Mouse (Mus musculus) liver, postnatal 0 days (tissue): ENCODE data around the gene Dclk1. TPM values are rescaled to one million over a fixed set of nuclear protein-coding genes. Genes with fewer than 3 reads are reported as not detected.

Source experiments
- ATAC-seq: fragments of 200-750 bp; cut with Nextera tagmentation; 2 replicates; pipeline ENCODE4 v1.8.0; 2017; ENCODE audit warnings: mild to moderate bottlenecking, moderate library complexity
- DNase-seq: peaks from one replicate; pipeline ENCODE4 v3.0.0-alpha.2; 2016
- H3K27ac ChIP-seq: fragments of 300-500 bp; sonication (generic); 2 replicates; pipeline ENCODE4 v1.5.1; 2014; ENCODE audit warnings: antibody characterized with exemption, moderate library complexity, mild to moderate bottlenecking, low read depth
- H3K27me3 ChIP-seq: fragments of 300-500 bp; sonication (generic); 2 replicates; pipeline ENCODE4 v1.6.1; 2014; ENCODE audit warnings: low read length, control low read depth, mixed read lengths; ENCODE audit not compliant: insufficient read depth
- H3K36me3 ChIP-seq: fragments of 300-500 bp; sonication (generic); replicated peaks from 2 replicates; pipeline ENCODE4 v1.6.1; 2014; ENCODE audit warnings: mild to moderate bottlenecking, control low read depth, low read length, moderate library complexity, mixed read lengths; ENCODE audit not compliant: insufficient read depth
- H3K4me1 ChIP-seq: fragments of 300-500 bp; sonication (generic); 2 replicates; pipeline ENCODE4 v1.6.1; 2014; ENCODE audit warnings: antibody characterized with exemption, mild to moderate bottlenecking, control low read depth; ENCODE audit not compliant: insufficient read depth
- H3K4me2 ChIP-seq: fragments of 300-500 bp; sonication (generic); 2 replicates; pipeline ENCODE4 v1.6.1; 2014; ENCODE audit warnings: low read depth, mild to moderate bottlenecking, low read length, moderate library complexity, mixed read lengths
- H3K4me3 ChIP-seq: fragments of 300-500 bp; sonication (generic); 2 replicates; pipeline ENCODE4 v1.5.1; 2014; ENCODE audit warnings: low read depth, low read length
- H3K9ac ChIP-seq: fragments of 300-500 bp; sonication (generic); replicated peaks from 2 replicates; pipeline ENCODE4 v1.6.1; 2014; ENCODE audit warnings: mild to moderate bottlenecking, moderate library complexity
- H3K9me3 ChIP-seq: fragments of 300-500 bp; sonication (generic); 2 replicates; pipeline ENCODE4 v1.6.1; 2016; ENCODE audit warnings: mild to moderate bottlenecking, control low read depth, low read length, mixed read lengths
- CTCF ChIP-seq: sonication (generic); IDR thresholded peaks from 2 replicates; pipeline ENCODE4 v1.5.1; 2016; ENCODE audit warnings: antibody characterized with exemption, low read depth
- EP300 ChIP-seq: IDR thresholded peaks from 2 replicates; pipeline ENCODE4 v1.6.1; 2016; ENCODE audit warnings: antibody characterized with exemption, low read depth, mild to moderate bottlenecking
- WGBS: fragments of 180-500 bp; shearing (Covaris S2); extraction: QIAGEN DNeasy Blood & Tissue Kit; methylation state at CpG from one replicate; pipeline ENCODE4 v1.1.7; 2014; ENCODE audit not compliant: insufficient replicate concordance; 5-methylcytosine and 5-hydroxymethylcytosine counted together
- polyA plus RNA-seq: library from polyadenylated mRNA; unstranded; fragments of >200 nt; fragmentation: Nextera tagmentation; extraction: Ambion mirVana; gene quantifications from 2 replicates; pipeline ENCODE4 v1.2.1, GENCODE M21; 2015

The Dclk1 gene
- polyA plus RNA-seq, 1 experiment from 2014 or later: 0.11 TPM

DNA sequence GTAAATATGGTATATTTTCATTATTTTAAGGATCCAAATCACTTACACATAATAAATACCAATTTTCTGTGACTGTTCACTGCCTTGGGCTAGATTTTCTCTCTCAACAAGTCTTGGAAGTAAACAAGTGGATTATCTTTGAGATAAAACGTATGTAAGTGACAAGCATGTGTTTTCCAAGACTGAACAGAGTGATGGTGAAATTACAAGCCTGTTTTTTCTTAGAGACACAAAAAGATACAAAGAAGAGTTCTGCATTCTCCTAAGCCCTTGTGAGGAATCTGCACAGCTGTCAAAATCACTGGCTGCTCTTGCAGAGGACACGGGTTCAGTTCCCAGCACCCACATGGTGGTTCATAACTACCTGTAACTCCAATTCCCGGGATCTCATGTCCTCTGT lies 151.4 kb downstream of the Dclk1 start:
- no peaks in the 10 kb centered on the region for H3K36me3 ChIP-seq
- DNase-seq (no peak), ATAC-seq (no peak)
- no peak overlapping the region for H3K27ac ChIP-seq
- no peak overlapping the region for H3K4me3 ChIP-seq
- H3K9me3 ChIP-seq: no peaks in the 10 kb centered on the region
- no peak overlapping the region for H3K9ac ChIP-seq
- no peak overlapping the region for H3K4me2 ChIP-seq
- TF ChIP-seq CTCF (no peak), EP300 (no peak)
- H3K4me1 ChIP-seq: no peaks in the 10 kb centered on the region
- 75% methylated on average over 3 of the region's 3 CpGs for WGBS
- no peaks in the 10 kb centered on the region for H3K27me3 ChIP-seq

DNA sequence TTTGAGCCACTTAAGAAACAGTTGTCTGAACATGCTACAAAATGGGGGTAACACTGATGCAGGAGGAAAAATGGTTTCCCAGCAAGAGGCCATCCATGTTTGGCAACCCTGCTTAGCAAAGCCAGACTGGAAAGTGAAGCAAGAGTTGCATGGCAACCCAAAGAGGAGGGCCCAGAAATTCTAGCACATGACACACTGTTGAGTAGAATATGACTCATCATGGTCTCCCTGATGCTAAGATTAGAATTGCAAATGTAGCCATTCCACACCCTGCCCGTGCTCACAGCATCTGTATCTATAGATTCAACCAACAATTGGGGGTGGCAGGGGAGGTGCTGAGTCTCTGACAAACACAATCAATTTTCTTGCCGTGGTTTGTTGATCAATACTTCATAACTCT lies 154.6 kb downstream of the Dclk1 start:
- H3K4me1 ChIP-seq: no peaks in the 10 kb centered on the region
- H3K36me3 ChIP-seq: no peaks in the 10 kb centered on the region
- no peak overlapping the region for H3K4me3 ChIP-seq
- no peak for TF ChIP-seq CTCF
- no peak for TF ChIP-seq EP300
- no peak overlapping the region for H3K27ac ChIP-seq
- no peak overlapping the region for H3K9ac ChIP-seq
- WGBS: 80% methylated on average over 2 of the region's 2 CpGs
- no peaks in the 10 kb centered on the region for H3K9me3 ChIP-seq
- no peaks in the 10 kb centered on the region for H3K27me3 ChIP-seq
- H3K4me2 ChIP-seq: no peak overlapping the region
- no peak for DNase-seq
- ATAC-seq: no peak

DNA sequence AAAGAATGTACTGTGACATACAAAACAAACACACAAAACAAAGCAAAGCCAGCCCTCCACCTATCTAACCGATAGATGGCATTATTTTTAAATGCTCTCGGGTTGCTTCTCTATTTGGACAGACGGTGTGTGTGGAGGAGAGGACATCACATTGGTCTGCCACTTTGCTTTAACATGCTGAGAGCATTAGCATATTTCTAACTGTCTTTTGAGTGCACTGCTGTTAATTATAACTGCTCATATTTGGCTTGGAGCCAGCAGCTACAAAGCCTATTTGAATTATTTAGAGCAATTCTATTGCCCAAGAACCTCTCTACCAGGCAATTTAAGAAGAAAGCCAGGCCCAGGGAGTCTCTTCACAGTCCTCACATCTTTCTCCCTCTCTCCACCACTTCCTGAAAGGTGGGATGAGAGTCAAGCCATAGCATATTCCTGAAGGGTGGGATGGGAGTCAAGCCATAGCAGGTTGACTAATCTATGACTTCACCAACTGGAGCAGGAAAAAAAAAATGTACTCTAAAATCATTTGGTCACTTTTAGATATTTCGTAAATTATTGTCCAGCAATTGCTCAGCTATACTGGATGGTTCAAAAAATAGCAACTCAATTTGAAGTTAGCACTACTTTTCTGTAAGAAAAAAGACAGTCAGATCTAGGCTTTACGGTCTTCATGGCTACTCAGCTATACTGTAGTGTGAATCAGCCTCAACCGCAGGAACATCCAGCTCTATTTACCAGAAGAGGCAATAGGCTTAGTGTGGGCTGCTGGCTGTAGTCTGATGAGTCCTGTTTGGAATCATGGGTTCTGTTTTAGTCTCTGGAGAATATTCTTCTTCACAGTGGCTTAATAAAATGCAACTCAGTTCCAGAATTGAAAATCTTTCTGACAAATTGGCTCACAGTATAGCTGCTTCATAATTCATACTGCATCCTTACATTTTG lies 155.9 kb downstream of the Dclk1 start:
- no peaks in the 10 kb centered on the region for H3K27me3 ChIP-seq
- DNase-seq (no peak), ATAC-seq (no peak)
- 72% methylated on average over 6 of the region's 6 CpGs for WGBS
- H3K27ac ChIP-seq: no peak overlapping the region
- no peaks in the 10 kb centered on the region for H3K4me1 ChIP-seq
- no peak overlapping the region for H3K9ac ChIP-seq
- H3K9me3 ChIP-seq: no peaks in the 10 kb centered on the region
- H3K4me2 ChIP-seq: no peak overlapping the region
- no peak overlapping the region for H3K4me3 ChIP-seq
- no peaks in the 10 kb centered on the region for H3K36me3 ChIP-seq
- TF ChIP-seq CTCF (no peak), EP300 (no peak)

DNA sequence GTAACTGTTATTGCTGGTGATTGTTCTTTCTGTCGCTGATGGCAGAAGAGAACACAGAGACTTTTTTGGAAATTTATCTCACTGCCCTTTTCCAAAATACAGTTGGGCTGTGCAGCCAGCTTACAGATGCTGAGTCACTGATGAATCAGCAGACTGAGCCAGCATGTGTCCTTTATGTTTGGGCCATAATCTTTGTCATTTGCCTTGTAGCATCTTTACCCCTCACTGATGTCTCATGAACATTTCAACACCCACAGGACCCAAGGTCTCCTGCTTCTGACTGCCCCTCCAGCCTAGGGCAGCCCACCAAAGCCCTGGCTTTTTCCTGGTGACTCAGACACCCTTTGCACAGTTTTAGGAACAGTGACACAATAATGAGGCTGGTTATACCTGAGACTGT lies 159.1 kb downstream of the Dclk1 start:
- H3K9me3 ChIP-seq: no peaks in the 10 kb centered on the region
- no peaks in the 10 kb centered on the region for H3K36me3 ChIP-seq
- H3K27me3 ChIP-seq: no peaks in the 10 kb centered on the region
- TF ChIP-seq CTCF (no peak), EP300 (no peak)
- H3K4me2 ChIP-seq: no peak overlapping the region
- no peak for DNase-seq
- H3K4me1 ChIP-seq: no peaks in the 10 kb centered on the region
- H3K27ac ChIP-seq: no peak overlapping the region
- H3K4me3 ChIP-seq: no peak overlapping the region
- 63% methylated on average over 1 of the region's 1 CpGs for WGBS
- no peak overlapping the region for H3K9ac ChIP-seq
- no peak for ATAC-seq

DNA sequence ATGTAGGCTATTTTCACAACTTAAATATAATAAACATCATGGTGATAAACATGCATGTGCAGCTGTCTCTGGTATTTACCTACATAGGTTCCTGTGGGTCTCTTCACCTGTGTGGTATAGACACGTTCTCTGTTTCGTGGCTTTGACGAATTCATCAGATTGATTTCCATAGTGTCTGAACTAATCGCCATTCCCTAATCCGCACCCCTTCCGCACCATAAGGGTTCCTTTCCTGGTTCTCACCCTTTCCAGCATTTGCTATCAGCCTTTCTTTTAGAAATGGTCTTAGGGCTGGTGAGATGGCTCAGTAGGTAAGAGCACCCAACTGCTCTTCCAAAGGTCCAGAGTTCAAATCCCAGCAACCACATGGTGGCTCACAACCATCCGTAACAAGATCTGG lies 162.6 kb downstream of the Dclk1 start:
- Histone ChIP-seq H3K4me3 (no peak overlapping the region), H3K9me3 (no peaks in the 10 kb centered on the region), H3K4me2 (no peak overlapping the region), H3K36me3 (no peaks in the 10 kb centered on the region), H3K27me3 (no peaks in the 10 kb centered on the region), H3K27ac (no peak overlapping the region), H3K4me1 (no peaks in the 10 kb centered on the region), H3K9ac (no peak overlapping the region)
- 83% methylated on average over 7 of the region's 7 CpGs for WGBS
- ATAC-seq (no peak), DNase-seq (no peak)
- no peak for TF ChIP-seq EP300
- no peak for TF ChIP-seq CTCF

DNA sequence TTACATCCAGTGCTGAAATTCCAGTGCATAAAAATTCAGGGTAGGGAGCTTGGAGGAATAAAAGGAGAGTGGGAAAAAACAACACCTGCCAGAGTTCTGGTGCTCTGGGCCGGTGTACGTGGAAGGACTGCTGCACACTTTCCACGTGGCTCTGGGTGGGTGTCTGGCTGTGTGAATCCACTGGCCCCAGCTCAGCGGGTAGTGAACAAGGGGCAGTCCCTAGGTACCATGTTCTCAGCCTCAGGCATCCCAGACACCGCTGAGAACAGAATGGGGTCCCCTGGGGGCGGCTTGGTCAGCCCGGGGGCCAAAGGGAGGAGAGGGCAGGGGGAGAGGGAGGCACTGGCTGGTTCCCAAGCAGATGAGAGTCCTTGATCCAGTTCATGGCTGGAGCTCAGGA lies 164.5 kb downstream of the Dclk1 start:
- no peak for DNase-seq

More for the DNA sequence above, 164.5 kb downstream of the Dclk1 start:
- ATAC-seq: no peak
- Histone ChIP-seq H3K4me2 (no peak overlapping the region), H3K9me3 (no peaks in the 10 kb centered on the region), H3K9ac (no peak overlapping the region), H3K36me3 (no peaks in the 10 kb centered on the region), H3K4me1 (no peaks in the 10 kb centered on the region), H3K27me3 (no peaks in the 10 kb centered on the region), H3K27ac (no peak overlapping the region), H3K4me3 (no peak overlapping the region)
- TF ChIP-seq EP300: no peak
- no peak for TF ChIP-seq CTCF
- whole genome bisulfite sequencing: 70% methylated on average over 7 of the region's 7 CpGs
